Mouse (Mus musculus) erythroblast, embryonic 14.5 days (primary cell): ENCODE measurements around the gene Fsd2. TPM values are rescaled to one million over a fixed set of nuclear protein-coding genes. Genes with fewer than 3 reads are reported as not detected.

Source experiments
- H3K27me3 ChIP-seq: 2 replicates; pipeline ENCODE4 v1.6.1; 2012; ENCODE audit warnings: inconsistent platforms; ENCODE audit not compliant: control insufficient read depth
- H3K36me3 ChIP-seq: 2 replicates; pipeline ENCODE4 v1.6.1; 2012; ENCODE audit warnings: mild to moderate bottlenecking, inconsistent platforms; ENCODE audit not compliant: control insufficient read depth
- H3K4me1 ChIP-seq: 2 replicates; pipeline ENCODE4 v1.6.1; 2012; ENCODE audit warnings: inconsistent platforms; ENCODE audit not compliant: control insufficient read depth
- H3K4me3 ChIP-seq: replicated peaks from 2 replicates; pipeline ENCODE3; 2012; ENCODE audit warnings: moderate library complexity, mild to moderate bottlenecking, inconsistent platforms
- H3K9me3 ChIP-seq: 2 replicates; pipeline ENCODE4 v1.6.1; 2012; ENCODE audit warnings: low read length, inconsistent platforms, mixed read lengths; ENCODE audit not compliant: control insufficient read depth
- GATA1 ChIP-seq: IDR thresholded peaks from 2 replicates; pipeline ENCODE4 v1.6.1; 2012; ENCODE audit warnings: low read length, inconsistent platforms, mixed read lengths
- TAL1 ChIP-seq: IDR thresholded peaks from 3 replicates; pipeline ENCODE4 v1.6.1; 2012; ENCODE audit warnings: low read length, inconsistent platforms, mixed read lengths
- polyA plus RNA-seq: library from polyadenylated mRNA; stranded (reverse); fragments of >175 nt; gene quantifications from 2 replicates; pipeline ENCODE4 v1.2.3, GENCODE M21; 2012

Gene Fsd2
- polyA plus RNA-seq, 1 experiment: not detected

- Histone ChIP-seq H3K4me1 (no peaks in the 10 kb centered on the region), H3K36me3 (peaks cover 90% of the 10 kb centered on the region), H3K4me3 (no peak overlapping the region), H3K27me3 (no peaks in the 10 kb centered on the region), H3K9me3 (no peaks in the 10 kb centered on the region; the same call in 1 of the 2 replicates)
- TF ChIP-seq GATA1: no peak
- no peak for TF ChIP-seq TAL1
Observed at GRCm38 (mm10) chr7:81596086-81596485, 29.3 kb upstream of the Fsd2 start.

- H3K36me3 ChIP-seq: peaks cover 100% of the 10 kb centered on the region
- TF ChIP-seq GATA1 (no peak), TAL1 (no peak)
Observed at GRCm38 (mm10) chr7:81595056-81595455, 28.3 kb upstream of the Fsd2 start.

GRCm38 (mm10) chr7:81593387-81593786, 26.6 kb upstream of the Fsd2 start:
- no peaks in the 10 kb centered on the region; the same call in 1 of the 2 replicates for H3K9me3 ChIP-seq
- H3K36me3 ChIP-seq: peaks cover 99% of the 10 kb centered on the region
- no peak overlapping the region for H3K4me3 ChIP-seq
- TF ChIP-seq TAL1 (no peak), GATA1 (no peak)
- H3K4me1 ChIP-seq: no peaks in the 10 kb centered on the region
- no peaks in the 10 kb centered on the region for H3K27me3 ChIP-seq

More at GRCm38 (mm10) chr7:81595056-81595455, 28.3 kb upstream of the Fsd2 start:
- Histone ChIP-seq H3K9me3 (no peaks in the 10 kb centered on the region; the same call in 1 of the 2 replicates), H3K27me3 (no peaks in the 10 kb centered on the region), H3K4me3 (no peak overlapping the region), H3K4me1 (no peaks in the 10 kb centered on the region)

GRCm38 (mm10) chr7:81592686-81593085, 25.9 kb upstream of the Fsd2 start:
- no peak overlapping the region for H3K4me3 ChIP-seq
- H3K36me3 ChIP-seq: peaks cover 99% of the 10 kb centered on the region
- H3K27me3 ChIP-seq: no peaks in the 10 kb centered on the region
- no peak for TF ChIP-seq GATA1
- TF ChIP-seq TAL1: no peak
- no peaks in the 10 kb centered on the region for H3K9me3 ChIP-seq
- no peaks in the 10 kb centered on the region for H3K4me1 ChIP-seq

GRCm38 (mm10) chr7:81587238-81587637, 20.5 kb upstream of the Fsd2 start:
- Histone ChIP-seq H3K27me3 (no peaks in the 10 kb centered on the region), H3K4me3 (no peak overlapping the region), H3K9me3 (no peaks in the 10 kb centered on the region), H3K4me1 (no peaks in the 10 kb centered on the region), H3K36me3 (peaks cover 89% of the 10 kb centered on the region)
- TF ChIP-seq TAL1 (no peak), GATA1 (no peak)

GRCm38 (mm10) chr7:81585326-81585725, 18.6 kb upstream of the Fsd2 start:
- H3K36me3 ChIP-seq: peaks cover 80% of the 10 kb centered on the region

GRCm38 (mm10) chr7:81583512-81583911, 16.8 kb upstream of the Fsd2 start:
- TF ChIP-seq GATA1: no peak
- TF ChIP-seq TAL1: no peak
- peaks cover 80% of the 10 kb centered on the region for H3K36me3 ChIP-seq
- H3K4me1 ChIP-seq: peaks cover 8% of the 10 kb centered on the region

More at GRCm38 (mm10) chr7:81585326-81585725, 18.6 kb upstream of the Fsd2 start:
- no peak overlapping the region for H3K4me3 ChIP-seq
- H3K27me3 ChIP-seq: no peaks in the 10 kb centered on the region
- TF ChIP-seq TAL1 (no peak), GATA1 (no peak)
- H3K4me1 ChIP-seq: no peaks in the 10 kb centered on the region
- H3K9me3 ChIP-seq: no peaks in the 10 kb centered on the region

GRCm38 (mm10) chr7:81579312-81579711, 12.6 kb upstream of the Fsd2 start:
- peaks cover 25% of the 10 kb centered on the region for H3K4me1 ChIP-seq
- peaks cover 80% of the 10 kb centered on the region for H3K36me3 ChIP-seq
- no peaks in the 10 kb centered on the region for H3K27me3 ChIP-seq
- no peak overlapping the region for H3K4me3 ChIP-seq
- no peaks in the 10 kb centered on the region for H3K9me3 ChIP-seq
- TF ChIP-seq GATA1 (no peak), TAL1 (no peak)

More at GRCm38 (mm10) chr7:81583512-81583911, 16.8 kb upstream of the Fsd2 start:
- Histone ChIP-seq H3K9me3 (no peaks in the 10 kb centered on the region), H3K27me3 (no peaks in the 10 kb centered on the region), H3K4me3 (no peak overlapping the region)

- Histone ChIP-seq H3K4me1 (peaks cover 33% of the 10 kb centered on the region), H3K9me3 (no peaks in the 10 kb centered on the region), H3K36me3 (peaks cover 79% of the 10 kb centered on the region), H3K27me3 (no peaks in the 10 kb centered on the region), H3K4me3 (no peak overlapping the region)
- TF ChIP-seq GATA1 (no peak), TAL1 (no peak)
Observed at GRCm38 (mm10) chr7:81578413-81578812, 11.7 kb upstream of the Fsd2 start.

GRCm38 (mm10) chr7:81577872-81578271, 11.1 kb upstream of the Fsd2 start:
- Histone ChIP-seq H3K4me1 (peaks cover 38% of the 10 kb centered on the region), H3K9me3 (no peaks in the 10 kb centered on the region), H3K36me3 (peaks cover 81% of the 10 kb centered on the region), H3K4me3 (no peak overlapping the region), H3K27me3 (no peaks in the 10 kb centered on the region)
- TF ChIP-seq TAL1 (no peak), GATA1 (no peak)
